Comparison of ENCODE assay signal across 7 mouse cellular contexts in the genomic region with DNA sequence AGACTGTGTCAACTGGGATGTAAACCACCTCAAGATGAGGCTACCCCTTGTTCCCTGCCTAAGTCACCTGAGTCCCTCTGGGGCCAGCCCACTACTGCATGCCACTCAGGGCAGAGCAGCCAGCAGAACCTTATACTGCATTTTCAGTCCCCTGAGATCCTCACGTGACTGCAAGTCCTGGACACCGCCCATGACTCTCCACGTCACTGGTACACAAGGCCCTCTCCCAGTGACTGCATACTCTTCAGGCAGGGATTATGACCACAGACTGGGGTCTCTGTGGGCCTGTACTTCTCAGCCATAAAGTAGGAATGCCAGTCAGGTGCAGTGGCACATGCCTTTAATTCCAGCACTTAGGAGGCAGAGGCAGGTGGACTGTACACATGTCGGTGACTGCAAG.
DNase-seq lines count a peak whose midpoint lies in the region; ATAC-seq and TF ChIP-seq lines count a peak whose summit lies in the region.

No protein-coding gene starts in this region.

- intact Hi-C loops in heart, adult 2 months (cut with DNase I) = loop anchor here (2.0 kb wide), 1 partner anchor 18 kb away; no protein-coding TSS in a partner anchor

- no peak overlapping the region for H3K4me2 ChIP-seq in limb, embryonic 13.5 days (replicated peaks)
- no peak overlapping the region for H3K4me2 ChIP-seq in intestine, postnatal 0 days (replicated peaks; ENCODE audit: low read depth)

- H3K36me3 ChIP-seq in limb, embryonic 13.5 days = no peaks in the 10 kb centered on the region
- no peaks in the 10 kb centered on the region for H3K36me3 ChIP-seq in limb, embryonic 10.5 days
- peaks cover 27% of the 10 kb centered on the region for H3K36me3 ChIP-seq in heart, adult 2 months (ENCODE audit: control insufficient read depth, insufficient read depth, low read length)
- H3K36me3 ChIP-seq in intestine, postnatal 0 days (ENCODE audit: control insufficient read depth, insufficient read depth) = no peaks in the 10 kb centered on the region

- peak overlapping the region; percentile 84; the same call in 1 of the 2 replicates for H3K27ac ChIP-seq in limb, embryonic 13.5 days
- H3K27ac ChIP-seq in limb, embryonic 10.5 days = no peak overlapping the region
- peak overlapping the region; percentile 77 for H3K27ac ChIP-seq in heart, adult 2 months
- no peak overlapping the region; the same call in 1 of the 2 replicates for H3K27ac ChIP-seq in intestine, postnatal 0 days (ENCODE audit: low read depth, low read length)

- peak; percentile 10; the same call in 1 of the 2 replicates for ATAC-seq in limb, embryonic 13.5 days (ENCODE audit: low FRiP score, low read depth)
- ATAC-seq in intestine, postnatal 0 days = peak; percentile 63; the same call in 1 of the 2 replicates

- TF ChIP-seq POLR2A in heart, adult 2 months (IDR thresholded peaks at IDR 0.05; ENCODE audit: insufficient read depth, low read depth, low read length) = no peak

- H3K79me2 ChIP-seq in heart, adult 2 months (replicated peaks; ENCODE audit: control insufficient read depth, insufficient read depth, low read length) = peaks cover 9% of the 10 kb centered on the region

- peaks cover 95% of the 10 kb centered on the region for H3K4me1 ChIP-seq in limb, embryonic 13.5 days
- peaks cover 57% of the 10 kb centered on the region for H3K4me1 ChIP-seq in limb, embryonic 10.5 days
- H3K4me1 ChIP-seq in heart, adult 2 months (ENCODE audit: control insufficient read depth, insufficient read depth, low read length) = peaks cover 79% of the 10 kb centered on the region
- peaks cover 19% of the 10 kb centered on the region for H3K4me1 ChIP-seq in intestine, postnatal 0 days (replicated peaks; ENCODE audit: control insufficient read depth, insufficient read depth, low read length)

- no peak overlapping the region for H3K9ac ChIP-seq in limb, embryonic 13.5 days
- H3K9ac ChIP-seq in heart, adult 2 months (ENCODE audit: low read depth, low read length) = no peak overlapping the region
- no peak overlapping the region for H3K9ac ChIP-seq in intestine, postnatal 0 days (ENCODE audit: low read depth, low read length)

- WGBS in limb, embryonic 13.5 days = 47% methylated on average over 4 of the region's 4 CpGs
- WGBS in limb, embryonic 10.5 days = 88% methylated on average over 4 of the region's 4 CpGs
- 20% methylated on average over 4 of the region's 4 CpGs for WGBS in heart, adult 2 months
- 46% methylated on average over 4 of the region's 4 CpGs for WGBS in intestine, postnatal 0 days

- H3K4me3 ChIP-seq in limb, embryonic 13.5 days = no peak overlapping the region
- no peak overlapping the region for H3K4me3 ChIP-seq in limb, embryonic 10.5 days
- no peak overlapping the region for H3K4me3 ChIP-seq in heart, adult 2 months
- no peak overlapping the region for H3K4me3 ChIP-seq in intestine, postnatal 0 days (ENCODE audit: low read depth, low read length)

- H3K9me3 ChIP-seq in limb, embryonic 13.5 days = no peaks in the 10 kb centered on the region
- H3K9me3 ChIP-seq in limb, embryonic 10.5 days (replicated peaks) = no peaks in the 10 kb centered on the region
- H3K9me3 ChIP-seq in intestine, postnatal 0 days (ENCODE audit: control insufficient read depth) = no peaks in the 10 kb centered on the region

- no peak for TF ChIP-seq CTCF in heart, adult 2 months (IDR thresholded peaks at IDR 0.05)
- TF ChIP-seq CTCF in intestine, postnatal 0 days (IDR thresholded peaks at IDR 0.05; ENCODE audit: low read depth) = no peak

- DNase-seq in limb, embryonic 10.5 days (ENCODE audit: low spot score) = no peak
- peak; percentile 65 to 69 for DNase-seq in heart, adult 2 months
- DNase-seq in spleen, postnatal 10 days (ENCODE audit: low spot score in 2 of 2) = peak; percentile 57 to 73
- no peak for DNase-seq in right cerebral cortex, postnatal 25 days
- DNase-seq in layer of hippocampus, postnatal 14 days (ENCODE audit: low spot score in 2 of 2) = no peak

- no peak for TF ChIP-seq EP300 in heart, adult 2 months (IDR thresholded peaks at IDR 0.05; ENCODE audit: insufficient read depth, low read depth, low read length)

- H3K27me3 ChIP-seq in limb, embryonic 13.5 days = no peaks in the 10 kb centered on the region
- H3K27me3 ChIP-seq in limb, embryonic 10.5 days (ENCODE audit: low read depth, poor library complexity, severe bottlenecking) = no peaks in the 10 kb centered on the region
- no peaks in the 10 kb centered on the region for H3K27me3 ChIP-seq in heart, adult 2 months (ENCODE audit: control insufficient read depth, insufficient read depth, low read length)
- H3K27me3 ChIP-seq in intestine, postnatal 0 days (replicated peaks; ENCODE audit: control insufficient read depth, insufficient read depth, low read length) = no peaks in the 10 kb centered on the region

Comparison
In these comparisons a context has a peak if more than half of its experiments do, and no peak if none do; other contexts are left out.
1. H3K27ac ChIP-seq: peak in limb, embryonic 13.5 days (single experiment) and heart, adult 2 months (single experiment); none in limb, embryonic 10.5 days (single experiment) and intestine, postnatal 0 days (single experiment).
2. DNase-seq: peak in heart, adult 2 months (2 of 2) and spleen, postnatal 10 days (2 of 2); none in limb, embryonic 10.5 days (single experiment), right cerebral cortex, postnatal 25 days (single experiment) and layer of hippocampus, postnatal 14 days (0 of 2).